Mouse (Mus musculus): ENCODE results near the gene Rnasek. TPM values are rescaled to one million over a fixed set of nuclear protein-coding genes. Genes with fewer than 3 reads are reported as not detected.

The Rnasek gene
- polyA plus RNA-seq, 1 experiment = 88.5 TPM

DNA sequence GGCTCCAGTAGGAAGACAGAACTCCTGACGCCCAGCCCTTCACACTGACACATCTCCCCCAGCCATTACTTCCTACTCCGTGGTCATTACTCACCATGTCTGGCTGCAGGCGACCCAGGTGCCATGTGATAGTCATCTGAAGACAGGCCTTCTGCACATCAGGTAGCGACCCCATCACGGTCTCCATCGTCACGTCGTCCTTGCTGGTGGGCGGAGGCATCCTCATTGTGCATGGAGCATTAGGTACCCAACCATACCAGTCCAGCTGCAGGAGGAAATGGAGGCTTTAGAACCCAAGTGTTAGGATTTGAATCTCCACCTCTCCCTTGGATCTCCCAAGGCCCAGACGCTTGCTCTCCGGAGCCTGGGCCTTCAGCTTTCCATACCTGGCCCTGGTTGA is 2.9 kb upstream of the Rnasek start:
- H3K4me3 ChIP-seq (ENCODE audit: low read depth, low read length) = no peak overlapping the region
- TF ChIP-seq CTCF (IDR thresholded peaks at IDR 0.05; ENCODE audit: low read depth, low read length) (no peak), POLR2A (IDR thresholded peaks at IDR 0.05; ENCODE audit: insufficient read depth, low read length) (no peak), EP300 (IDR thresholded peaks at IDR 0.05; ENCODE audit: insufficient read depth, low read depth, low read length) (no peak)
- H3K27ac ChIP-seq (ENCODE audit: insufficient read depth, low read length) = no peak overlapping the region
- H3K9me3 ChIP-seq (replicated peaks; ENCODE audit: control insufficient read depth, insufficient read depth, low read length, poor library complexity, severe bottlenecking) = no peaks in the 10 kb centered on the region
- H3K9ac ChIP-seq (ENCODE audit: low read depth, poor library complexity, severe bottlenecking) = no peak overlapping the region
- H3K4me1 ChIP-seq (ENCODE audit: control insufficient read depth, insufficient read depth, low read length) = no peaks in the 10 kb centered on the region
- no peaks in the 10 kb centered on the region for H3K36me3 ChIP-seq (ENCODE audit: control insufficient read depth, insufficient read depth, low read length, poor library complexity, severe bottlenecking)
- H3K27me3 ChIP-seq (ENCODE audit: control insufficient read depth, insufficient read depth, low read length, poor library complexity, severe bottlenecking) = no peaks in the 10 kb centered on the region

DNA sequence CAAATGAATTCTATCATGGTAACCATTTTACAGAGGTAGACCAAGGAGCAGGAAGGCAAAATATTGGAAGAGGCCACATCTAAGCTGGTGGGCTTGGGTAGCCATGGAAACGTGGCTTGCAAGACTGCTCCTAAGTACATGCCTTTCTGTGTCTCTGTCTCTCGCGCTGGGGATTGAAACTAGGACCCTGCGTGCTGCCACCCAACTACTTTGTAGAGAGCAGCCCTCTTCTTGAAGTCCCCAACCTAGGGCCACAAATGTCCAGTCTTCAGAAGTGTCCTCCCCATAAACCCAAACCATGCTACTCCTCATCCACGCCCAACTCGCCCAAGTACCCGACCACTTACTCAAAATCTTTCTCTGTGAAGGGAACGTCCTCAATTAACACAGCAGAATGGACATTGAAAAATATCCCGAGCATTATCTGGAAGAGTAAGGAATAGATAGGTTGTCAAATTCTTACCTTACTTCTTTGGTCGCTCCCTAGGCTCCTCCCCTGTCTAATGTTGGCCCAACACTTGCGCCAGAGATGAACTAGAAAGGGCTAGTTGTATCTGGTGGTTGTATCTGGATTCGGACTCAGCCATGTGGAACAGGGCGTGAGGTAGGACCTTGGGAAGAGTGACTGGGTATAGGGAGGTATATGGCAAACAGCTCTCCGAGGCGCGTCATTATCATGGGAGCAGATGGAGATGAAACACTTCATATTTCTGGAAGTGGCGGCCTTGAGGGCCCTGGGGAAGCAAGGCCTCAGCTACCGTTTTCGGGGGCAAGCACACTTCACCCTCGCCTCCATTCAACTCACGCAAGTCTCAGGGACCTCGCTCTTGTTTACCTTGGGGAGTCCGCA is 826 bp downstream of the Rnasek start:
- Histone ChIP-seq H3K9me3 (replicated peaks; ENCODE audit: control insufficient read depth, insufficient read depth, low read length, poor library complexity, severe bottlenecking) (no peaks in the 10 kb centered on the region), H3K36me3 (ENCODE audit: control insufficient read depth, insufficient read depth, low read length, poor library complexity, severe bottlenecking) (peaks cover 15% of the 10 kb centered on the region), H3K27ac (ENCODE audit: insufficient read depth, low read length) (peak overlapping the region; percentile 44; the same call in 1 of the 2 replicates), H3K4me1 (ENCODE audit: control insufficient read depth, insufficient read depth, low read length) (peaks cover 5% of the 10 kb centered on the region), H3K27me3 (ENCODE audit: control insufficient read depth, insufficient read depth, low read length, poor library complexity, severe bottlenecking) (no peaks in the 10 kb centered on the region), H3K9ac (ENCODE audit: low read depth, poor library complexity, severe bottlenecking) (peak overlapping the region; percentile 91), H3K4me3 (ENCODE audit: low read depth, low read length) (peak overlapping the region; percentile 90)
- TF ChIP-seq EP300 (IDR thresholded peaks at IDR 0.05; ENCODE audit: insufficient read depth, low read depth, low read length) = no peak
- TF ChIP-seq CTCF (IDR thresholded peaks at IDR 0.05; ENCODE audit: low read depth, low read length) = no peak
- TF ChIP-seq POLR2A (IDR thresholded peaks at IDR 0.05; ENCODE audit: insufficient read depth, low read length) = no peak

DNA sequence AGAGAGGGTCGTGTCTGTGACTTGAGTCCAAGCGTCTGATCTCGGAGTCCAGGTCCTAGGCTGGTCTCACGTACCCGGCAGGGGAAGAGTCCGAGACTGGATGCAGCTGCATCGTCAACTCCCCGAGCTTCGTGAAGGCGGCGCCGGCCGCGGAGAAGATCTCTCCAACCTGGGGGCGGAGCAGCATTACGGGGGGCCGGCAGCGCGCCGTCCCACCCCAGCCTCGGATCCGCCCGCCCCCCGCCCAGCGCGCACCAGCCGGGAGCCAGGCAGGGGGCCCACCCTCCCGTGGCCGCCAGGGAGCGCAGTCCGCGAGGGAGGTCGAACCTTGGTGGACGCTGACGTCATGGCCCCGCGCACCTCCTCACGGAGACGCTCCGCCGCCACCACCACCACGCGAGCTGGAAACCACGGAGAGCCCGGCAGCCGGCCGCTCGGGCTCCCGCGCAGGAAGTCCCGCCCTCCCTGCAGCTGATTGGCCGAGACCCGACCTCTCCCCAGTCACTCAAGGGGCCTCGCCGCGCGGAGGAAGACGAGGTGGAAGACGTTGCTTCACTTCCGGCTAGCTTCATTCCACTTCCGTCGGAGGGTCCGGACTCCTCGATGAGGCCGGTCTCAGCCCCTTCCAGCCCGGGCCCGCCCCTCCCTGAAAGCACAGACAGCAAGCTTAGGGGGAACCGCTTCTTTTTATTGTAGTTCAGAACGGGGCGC is 2.0 kb downstream of the Rnasek start, which contains the start of gene 0610010K14Rik:
Gene 0610010K14Rik (minus strand): TSS at position 458 of the 711 bp plus-strand sequence.
- peaks cover 5% of the 10 kb centered on the region for H3K4me1 ChIP-seq (ENCODE audit: control insufficient read depth, insufficient read depth, low read length)

GRCm38 (mm10) chr11:70236717-70237116 is 2.9 kb downstream of the Rnasek start:
- H3K4me3 ChIP-seq (ENCODE audit: low read depth, low read length) = peak overlapping the region; percentile 36
- no peaks in the 10 kb centered on the region for H3K9me3 ChIP-seq (replicated peaks; ENCODE audit: control insufficient read depth, insufficient read depth, low read length, poor library complexity, severe bottlenecking)
- peak overlapping the region; percentile 91 for H3K9ac ChIP-seq (ENCODE audit: low read depth, poor library complexity, severe bottlenecking)
- peaks cover 5% of the 10 kb centered on the region for H3K4me1 ChIP-seq (ENCODE audit: control insufficient read depth, insufficient read depth, low read length)
- no peak overlapping the region for H3K27ac ChIP-seq (ENCODE audit: insufficient read depth, low read length)
- H3K36me3 ChIP-seq (ENCODE audit: control insufficient read depth, insufficient read depth, low read length, poor library complexity, severe bottlenecking) = peaks cover 15% of the 10 kb centered on the region
- no peak for TF ChIP-seq EP300 (IDR thresholded peaks at IDR 0.05; ENCODE audit: insufficient read depth, low read depth, low read length)
- no peak for TF ChIP-seq CTCF (IDR thresholded peaks at IDR 0.05; ENCODE audit: low read depth, low read length)
- TF ChIP-seq POLR2A (IDR thresholded peaks at IDR 0.05; ENCODE audit: insufficient read depth, low read length) = no peak
- no peaks in the 10 kb centered on the region for H3K27me3 ChIP-seq (ENCODE audit: control insufficient read depth, insufficient read depth, low read length, poor library complexity, severe bottlenecking)

More for the DNA sequence above, 2.0 kb downstream of the Rnasek start, which contains the start of gene 0610010K14Rik:
- Histone ChIP-seq H3K4me3 (ENCODE audit: low read depth, low read length) (peak within 1 kb of the TSS; percentile 97), H3K27ac (ENCODE audit: insufficient read depth, low read length) (peak within 1 kb of the TSS; percentile 56), H3K27me3 (ENCODE audit: control insufficient read depth, insufficient read depth, low read length, poor library complexity, severe bottlenecking) (no peaks in the 10 kb centered on the region), H3K9ac (ENCODE audit: low read depth, poor library complexity, severe bottlenecking) (peak within 1 kb of the TSS; percentile 91), H3K36me3 (ENCODE audit: control insufficient read depth, insufficient read depth, low read length, poor library complexity, severe bottlenecking) (peaks cover 15% of the 10 kb centered on the region), H3K9me3 (replicated peaks; ENCODE audit: control insufficient read depth, insufficient read depth, low read length, poor library complexity, severe bottlenecking) (no peaks in the 10 kb centered on the region)
- TF ChIP-seq POLR2A (IDR thresholded peaks at IDR 0.05; ENCODE audit: insufficient read depth, low read length) (peak; percentile 36), EP300 (IDR thresholded peaks at IDR 0.05; ENCODE audit: insufficient read depth, low read depth, low read length) (0 out of 2 replicates have a peak, but pooled peaks have one; percentile 20), CTCF (IDR thresholded peaks at IDR 0.05; ENCODE audit: low read depth, low read length) (no peak)

DNA sequence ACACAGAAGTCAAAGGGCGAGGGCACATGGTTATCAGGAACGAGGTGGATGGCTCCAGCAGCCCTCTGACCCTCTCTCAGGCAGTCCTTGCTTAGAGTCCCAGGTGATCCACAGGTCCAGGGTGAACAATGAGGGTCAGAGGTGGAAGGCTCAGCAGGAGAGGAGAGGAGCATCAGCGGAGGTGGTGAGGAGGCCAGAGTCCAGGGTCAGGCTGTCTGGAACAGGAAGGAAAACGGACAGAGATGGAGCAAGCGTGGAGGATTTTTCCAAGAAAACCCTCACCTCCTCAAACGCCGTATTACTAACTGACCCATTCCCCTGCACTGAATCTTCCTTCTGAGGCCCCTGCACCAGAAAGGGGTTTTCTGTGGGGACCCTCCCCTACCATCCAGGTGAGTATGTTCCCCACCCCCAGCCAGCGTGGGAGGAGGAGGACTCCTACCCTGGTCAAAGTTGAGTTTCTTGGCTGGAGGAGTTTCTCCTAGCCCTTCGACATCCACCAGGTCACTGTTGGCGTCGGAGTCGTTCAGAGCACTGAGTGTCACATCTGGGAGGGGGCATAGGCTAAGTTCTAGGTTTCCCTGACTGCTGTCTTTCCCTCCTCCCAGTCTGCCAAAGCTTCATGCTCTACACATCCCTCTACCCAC is 4.3 kb downstream of the Rnasek start:
- Histone ChIP-seq H3K4me1 (ENCODE audit: control insufficient read depth, insufficient read depth, low read length) (peaks cover 5% of the 10 kb centered on the region), H3K27me3 (ENCODE audit: control insufficient read depth, insufficient read depth, low read length, poor library complexity, severe bottlenecking) (no peaks in the 10 kb centered on the region), H3K36me3 (ENCODE audit: control insufficient read depth, insufficient read depth, low read length, poor library complexity, severe bottlenecking) (peaks cover 15% of the 10 kb centered on the region), H3K27ac (ENCODE audit: insufficient read depth, low read length) (no peak overlapping the region), H3K9me3 (replicated peaks; ENCODE audit: control insufficient read depth, insufficient read depth, low read length, poor library complexity, severe bottlenecking) (no peaks in the 10 kb centered on the region), H3K4me3 (ENCODE audit: low read depth, low read length) (no peak overlapping the region), H3K9ac (ENCODE audit: low read depth, poor library complexity, severe bottlenecking) (no peak overlapping the region)
- TF ChIP-seq POLR2A (IDR thresholded peaks at IDR 0.05; ENCODE audit: insufficient read depth, low read length) (no peak), CTCF (IDR thresholded peaks at IDR 0.05; ENCODE audit: low read depth, low read length) (no peak), EP300 (IDR thresholded peaks at IDR 0.05; ENCODE audit: insufficient read depth, low read depth, low read length) (no peak)
